Mouse (Mus musculus) c-Kit-positive CD71-negative TER-119-negative erythroid progenitor cells, embryonic 14.5 days (primary cell): ENCODE measurements around the gene Adam22.
A peak's percentile ranks its signal among the peaks of the same experiment; 100 is the strongest.
"Not testable (repeated sequence)": the region's sequence is repeated elsewhere in the genome, so short reads cannot be mapped to it uniquely, and the experiment has no call there.

Experiments
- DNase-seq: peaks from one replicate; pipeline ENCODE4 v3.0.0-alpha.2; 2013; ENCODE audit warnings: low read depth

Gene Adam22

GRCm38 (mm10) chr5:8056141-8057017 is 311.6 kb downstream of the Adam22 start:
- peak; percentile 42 for DNase-seq

GRCm38 (mm10) chr5:8055721-8056129 is 312.2 kb downstream of the Adam22 start:
- DNase-seq, result peak; percentile 9

DNA sequence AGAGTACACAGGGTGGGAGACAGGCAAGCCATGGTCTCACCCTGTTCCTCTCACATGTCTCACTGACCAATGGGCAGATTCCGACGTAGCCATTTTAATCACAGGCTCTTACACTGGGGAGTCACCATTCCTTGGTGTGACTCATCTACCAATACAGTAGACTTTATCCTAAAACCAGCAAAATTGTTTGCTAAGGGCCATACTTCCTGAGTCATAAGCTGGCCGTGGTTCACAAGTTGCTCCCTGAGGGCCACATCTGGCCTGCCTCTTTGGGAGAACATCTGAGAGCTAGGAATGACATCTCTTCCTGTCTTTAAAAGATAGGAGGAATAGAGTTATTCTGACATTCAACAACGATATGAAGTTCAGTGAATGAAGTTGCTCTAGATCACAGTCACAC is 314.1 kb downstream of the Adam22 start:
- no peak for DNase-seq

- no peak for DNase-seq
Measured at GRCm38 (mm10) chr5:8045855-8046254, 322.1 kb downstream of the Adam22 start, which contains the start of gene Sri. Gene Sri (plus strand): TSS chr5:8046078.

GRCm38 (mm10) chr5:8034596-8034995 is 333.4 kb downstream of the Adam22 start:
- DNase-seq, result not testable (repeated sequence)
